Mouse (Mus musculus) stomach, embryonic 14.5 days (tissue): ENCODE results near the gene Nol6. TPM values are rescaled to one million over a fixed set of nuclear protein-coding genes. Genes with fewer than 3 reads are reported as not detected.

Source experiments
- ATAC-seq: fragments of 200-750 bp; cut with Nextera tagmentation; 2 replicates; pipeline ENCODE4 v1.8.0; 2017; ENCODE audit warnings: low read depth, moderate TSS enrichment; ENCODE audit not compliant: insufficient number of reproducible peaks, insufficient read depth, low FRiP score
- H3K27ac ChIP-seq: fragments of 300-500 bp; sonication (generic); 2 replicates; pipeline ENCODE4 v1.5.1; 2014; ENCODE audit warnings: mild to moderate bottlenecking, low read length, moderate library complexity, mixed read lengths
- H3K27me3 ChIP-seq: fragments of 300-500 bp; sonication (generic); 2 replicates; pipeline ENCODE4 v1.6.1; 2014; ENCODE audit warnings: low read length, control low read depth, mixed read lengths; ENCODE audit not compliant: control insufficient read depth, insufficient read depth
- H3K36me3 ChIP-seq: fragments of 300-500 bp; sonication (generic); 2 replicates; pipeline ENCODE4 v1.6.1; 2014; ENCODE audit warnings: mild to moderate bottlenecking, control low read depth, low read length, moderate library complexity, mixed read lengths; ENCODE audit not compliant: control insufficient read depth, insufficient read depth
- H3K4me1 ChIP-seq: fragments of 300-500 bp; sonication (generic); 2 replicates; pipeline ENCODE4 v1.6.1; 2014; ENCODE audit warnings: low read length, control low read depth, mixed read lengths; ENCODE audit not compliant: control insufficient read depth, insufficient read depth
- H3K4me2 ChIP-seq: fragments of 300-500 bp; sonication (generic); replicated peaks from 2 replicates; pipeline ENCODE4 v1.6.1; 2014; ENCODE audit warnings: low read depth, low read length, control low read depth
- H3K4me3 ChIP-seq: fragments of 300-500 bp; sonication (generic); 2 replicates; pipeline ENCODE4 v1.5.1; 2014; ENCODE audit warnings: low read depth, low read length, control low read depth
- H3K9ac ChIP-seq: fragments of 300-500 bp; sonication (generic); replicated peaks from 2 replicates; pipeline ENCODE4 v1.6.1; 2014; ENCODE audit warnings: low read depth, mild to moderate bottlenecking, control low read depth, low read length, moderate library complexity, mixed read lengths
- H3K9me3 ChIP-seq: fragments of 300-500 bp; sonication (generic); 2 replicates; pipeline ENCODE4 v1.6.1; 2016; ENCODE audit warnings: low read depth, low read length, control low read depth; ENCODE audit not compliant: control insufficient read depth
- WGBS: fragments of 180-500 bp; shearing (Covaris S2); extraction: QIAGEN DNeasy Blood & Tissue Kit; methylation state at CpG from one replicate; pipeline ENCODE4 v1.1.7; 2014; 5-methylcytosine and 5-hydroxymethylcytosine counted together
- polyA plus RNA-seq: library from polyadenylated mRNA; unstranded; fragments of >200 nt; fragmentation: Nextera tagmentation; extraction: Ambion mirVana; gene quantifications from 2 replicates; pipeline ENCODE4 v1.2.1, GENCODE M21; 2014

Nol6 gene
- polyA plus RNA-seq, 1 experiment from 2014 or later: 22.5 TPM

DNA sequence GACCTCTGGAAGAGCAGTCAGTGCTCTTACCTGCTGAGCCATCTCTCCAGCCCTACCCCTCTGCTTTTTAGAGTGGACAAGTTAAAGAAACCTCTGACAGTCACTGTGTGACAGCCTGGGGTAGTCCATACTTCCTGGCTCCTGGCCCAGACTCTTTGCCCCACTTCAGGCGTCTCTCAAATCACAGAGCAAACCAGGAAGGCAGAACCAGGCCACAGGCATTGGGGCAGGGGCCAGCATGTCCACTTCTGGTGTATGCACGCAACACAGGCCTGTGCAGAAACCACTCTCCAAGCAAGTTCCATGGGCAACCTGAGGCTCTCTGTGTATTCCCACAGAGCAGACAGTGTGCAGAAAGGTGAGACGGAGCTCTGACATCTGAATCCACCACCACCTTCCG is 59.1 kb downstream of the Nol6 start:
- no peak for ATAC-seq
- no peak overlapping the region for H3K27ac ChIP-seq
- WGBS: 88% methylated on average over 4 of the region's 4 CpGs

More for the DNA sequence above, 59.1 kb downstream of the Nol6 start:
- H3K9ac ChIP-seq: no peak overlapping the region
- H3K9me3 ChIP-seq: no peaks in the 10 kb centered on the region
- no peak overlapping the region for H3K4me3 ChIP-seq
- H3K27me3 ChIP-seq: no peaks in the 10 kb centered on the region
- no peaks in the 10 kb centered on the region for H3K4me1 ChIP-seq
- H3K4me2 ChIP-seq: no peak overlapping the region
- no peaks in the 10 kb centered on the region for H3K36me3 ChIP-seq

Other genes with a start within 250 kb of the Nol6 start
- gene Spink4, start 204.4 kb downstream of the Nol6 start, polyA plus RNA-seq: 1.6 TPM in 1 of 2 replicates, not detected in the other
- 209 and 231 TPM in 2 replicates for gene Bag1, start 176.2 kb downstream of the Nol6 start, polyA plus RNA-seq
- 99.3 and 103 TPM in 2 replicates for gene Chmp5, start 176.0 kb downstream of the Nol6 start, polyA plus RNA-seq
- gene Nfx1, start 153.5 kb downstream of the Nol6 start, polyA plus RNA-seq: 109 and 112 TPM in 2 replicates
- 0.22 and 0.43 TPM in 2 replicates for gene Aqp7, start 76.3 kb downstream of the Nol6 start, polyA plus RNA-seq
- 27.3 and 36.0 TPM in 2 replicates for gene Aqp3, start 26.3 kb downstream of the Nol6 start, polyA plus RNA-seq
- 85.7 and 87.5 TPM in 2 replicates for gene Ube2r2, start 11.3 kb upstream of the Nol6 start, polyA plus RNA-seq
- gene Ubap2, start 150.7 kb upstream of the Nol6 start, polyA plus RNA-seq: 59.9 and 61.3 TPM in 2 replicates
- gene Dcaf12, start 190.4 kb upstream of the Nol6 start, polyA plus RNA-seq: 40.0 and 41.6 TPM in 2 replicates
- 53.6 and 54.8 TPM in 2 replicates for gene Ubap1, start 224.5 kb upstream of the Nol6 start, polyA plus RNA-seq